Mouse (Mus musculus): ENCODE results near the gene Arhgap25. TPM values are rescaled to one million over a fixed set of nuclear protein-coding genes. Genes with fewer than 3 reads are reported as not detected.

Gene Arhgap25
- polyA plus RNA-seq, 1 experiment from 2014 or later = 34.6 TPM

DNA sequence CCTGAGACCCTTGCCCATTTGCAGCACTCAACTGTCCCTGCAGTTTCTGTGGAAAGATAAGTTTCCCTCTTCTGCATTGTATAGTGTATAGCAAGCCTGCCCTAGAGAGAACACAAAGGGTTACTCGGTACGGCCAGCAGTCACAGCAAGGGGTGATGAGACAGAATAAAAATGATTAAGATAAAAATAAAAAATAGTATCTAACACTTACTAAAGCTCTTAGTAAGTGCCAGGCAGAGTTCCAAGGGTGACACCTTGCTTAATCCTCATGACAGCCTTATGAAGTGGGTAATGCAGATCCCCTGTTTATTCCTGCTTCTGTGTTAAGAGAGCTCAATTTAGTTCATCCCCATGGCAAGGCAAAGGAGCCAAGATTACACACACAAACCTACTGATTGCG lies 83.5 kb downstream of the Arhgap25 start:
- DNase-seq (ENCODE audit: low spot score) = no peak

DNA sequence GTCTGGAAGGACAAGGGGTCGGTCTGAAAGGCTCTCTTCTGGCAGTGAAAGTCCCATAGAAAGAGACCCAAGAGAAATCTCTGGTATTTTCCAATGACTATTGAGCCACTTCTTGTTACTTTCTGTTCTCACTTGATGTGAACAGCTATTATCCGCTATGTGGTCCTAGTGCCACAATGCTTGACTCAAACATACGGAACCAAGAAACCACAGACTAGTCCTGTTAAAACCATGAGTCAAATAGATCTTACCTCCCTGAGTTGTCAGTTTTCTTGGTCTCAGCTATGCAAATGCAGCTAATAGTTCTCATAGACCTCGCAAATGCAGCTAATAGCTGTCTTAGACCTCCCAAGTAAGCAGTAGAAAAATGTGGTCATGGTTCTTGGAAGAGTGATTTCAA lies 85.8 kb downstream of the Arhgap25 start:
- DNase-seq (ENCODE audit: low spot score) = no peak

DNA sequence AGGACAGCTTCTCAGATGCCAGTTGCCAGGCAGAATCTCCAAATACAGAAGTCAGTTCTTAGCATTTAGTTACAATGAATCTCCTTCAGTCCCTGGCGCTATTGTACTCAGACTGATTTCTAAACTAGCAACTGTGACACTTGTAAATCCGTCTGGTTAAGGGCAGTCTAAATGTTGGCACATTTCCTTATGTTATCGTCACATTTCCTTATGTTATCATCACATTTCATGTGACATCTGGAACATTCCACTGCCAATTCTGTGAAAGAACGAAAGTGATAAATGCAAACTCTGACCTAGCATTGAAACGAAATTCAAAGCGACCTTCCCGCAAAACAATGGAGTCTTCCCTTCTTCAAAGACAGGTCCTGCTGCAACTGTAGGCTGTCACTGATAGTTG lies 87.8 kb downstream of the Arhgap25 start:
- DNase-seq (ENCODE audit: low spot score) = no peak

DNA sequence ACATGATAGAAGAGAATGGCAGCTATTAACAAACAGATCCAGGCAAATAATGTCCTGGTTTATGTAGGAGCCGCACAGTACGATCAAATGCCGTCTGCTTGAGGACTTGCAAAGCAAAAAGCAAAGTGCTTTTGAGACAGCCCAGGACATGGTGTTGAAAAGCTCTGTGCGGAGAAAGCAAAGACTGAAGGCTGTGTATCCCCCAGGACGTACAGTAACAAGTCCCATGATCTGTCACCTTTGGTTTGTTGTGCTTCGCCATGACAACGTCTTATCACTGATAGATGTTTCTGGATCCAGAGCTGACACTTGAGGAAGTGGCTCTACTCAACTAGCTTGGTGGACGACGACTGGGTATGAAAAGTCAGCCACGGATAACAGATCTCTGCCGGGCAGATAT lies 89.8 kb downstream of the Arhgap25 start:
- no peak for DNase-seq (ENCODE audit: low spot score)

DNA sequence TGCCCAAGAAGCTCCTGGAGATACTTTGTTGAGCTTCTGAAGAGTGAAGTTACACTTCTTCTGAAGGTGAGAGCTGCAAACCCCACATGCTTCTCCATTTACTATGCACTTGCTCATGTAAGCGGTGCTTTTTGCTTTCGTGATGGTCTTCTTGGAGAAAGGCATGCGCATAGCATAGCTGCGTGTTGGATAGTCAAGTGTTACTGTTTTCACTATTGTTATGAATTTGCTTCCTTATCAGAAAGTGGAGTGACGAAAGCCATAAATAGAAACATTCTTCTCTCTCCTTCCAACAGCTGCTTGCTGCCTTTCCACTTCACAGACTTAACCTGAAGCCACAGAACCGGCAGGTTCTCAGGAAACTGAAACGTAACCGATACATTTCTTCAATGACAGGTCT lies 96.3 kb downstream of the Arhgap25 start:
- DNase-seq (ENCODE audit: low spot score) = no peak

DNA sequence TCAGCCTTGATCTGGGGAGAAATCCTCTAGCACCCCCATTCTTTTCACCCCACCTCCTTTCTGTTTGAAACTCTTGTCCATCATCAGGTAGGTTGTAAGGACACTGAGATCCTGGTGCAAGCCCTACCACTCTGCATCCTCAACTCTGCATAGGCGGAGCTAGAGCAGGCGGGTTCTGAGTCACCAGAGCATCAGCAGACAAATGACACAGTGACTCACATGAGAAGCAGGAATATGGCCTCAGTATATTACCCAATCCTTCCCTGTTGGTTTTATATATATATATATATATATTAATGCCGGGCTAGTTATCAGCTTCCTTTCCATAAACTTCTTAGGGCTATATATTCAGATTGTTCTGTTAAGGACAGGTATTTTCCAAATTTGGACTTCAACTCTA lies 97.3 kb downstream of the Arhgap25 start:
- no peak for DNase-seq (ENCODE audit: low spot score)

DNA sequence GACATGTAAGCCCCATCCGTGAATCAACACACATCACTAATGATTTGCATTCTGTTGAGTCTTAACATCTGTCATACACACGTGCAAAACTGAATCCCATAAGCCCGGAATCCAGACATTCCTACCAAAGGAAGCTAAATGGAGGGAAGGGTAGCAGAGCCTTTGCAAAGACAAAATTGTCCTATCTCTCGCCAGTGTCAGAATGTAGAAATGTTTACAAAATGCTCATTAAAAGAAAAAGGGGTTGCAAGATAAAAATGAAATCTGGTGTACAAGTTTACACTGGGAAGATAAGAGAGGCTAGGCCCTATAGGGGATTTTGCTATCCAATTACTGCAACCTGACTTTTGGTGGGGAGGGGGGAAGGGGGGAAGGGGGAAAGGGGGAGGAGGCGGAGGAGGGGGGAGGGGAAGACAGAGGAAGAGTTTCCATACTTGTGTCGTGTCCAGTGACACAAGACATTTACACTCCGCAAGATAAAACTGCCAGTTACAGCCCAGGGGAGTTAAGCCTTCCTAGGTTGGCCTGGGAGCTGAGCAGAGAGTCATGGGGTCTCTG lies 104.5 kb downstream of the Arhgap25 start, which contains the start of gene Bmp10:
Bmp10 (plus strand) TSS at position 508 of the 558 bp plus-strand sequence.
- DNase-seq (ENCODE audit: low spot score) = no peak

DNA sequence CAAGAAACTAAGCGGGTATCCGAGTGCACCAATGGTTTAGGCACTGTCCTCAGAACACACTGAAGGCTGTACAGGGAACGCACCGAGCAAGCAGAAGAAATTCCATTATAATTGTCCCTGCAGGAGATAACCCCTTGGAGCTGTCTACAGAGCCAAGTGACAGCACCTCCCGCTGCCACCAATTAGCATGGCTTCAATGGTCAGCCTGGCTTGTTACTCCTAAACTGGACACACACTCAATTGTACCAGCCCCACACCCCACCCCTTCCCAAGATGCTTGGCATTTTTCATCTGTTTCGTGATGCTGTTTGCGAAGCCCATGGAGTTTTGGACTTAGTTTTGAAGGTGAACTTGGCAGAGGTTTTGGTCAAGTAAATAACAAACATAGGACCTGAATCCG lies 105.4 kb downstream of the Arhgap25 start:
- DNase-seq (ENCODE audit: low spot score) = no peak

DNA sequence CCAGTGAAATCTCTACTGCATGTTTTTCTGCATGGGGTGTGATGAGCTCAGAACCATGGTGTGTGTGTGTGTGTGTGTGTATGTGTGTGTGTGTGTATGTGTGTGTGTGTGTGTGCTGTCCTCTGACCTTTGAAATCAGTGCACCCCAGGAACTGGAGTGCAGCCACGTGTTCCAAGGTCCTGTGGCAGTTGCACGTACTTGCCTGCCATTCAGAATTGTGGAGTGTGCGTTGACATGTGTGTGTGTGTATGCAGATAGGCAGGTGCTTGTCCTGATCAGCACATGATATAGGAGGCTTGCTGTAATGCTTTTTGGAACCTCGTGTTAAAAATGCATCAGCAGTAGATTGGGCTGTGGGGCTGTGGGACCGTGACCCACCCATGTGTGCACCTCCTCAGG lies 106.1 kb downstream of the Arhgap25 start:
- DNase-seq (ENCODE audit: low spot score) = no peak

DNA sequence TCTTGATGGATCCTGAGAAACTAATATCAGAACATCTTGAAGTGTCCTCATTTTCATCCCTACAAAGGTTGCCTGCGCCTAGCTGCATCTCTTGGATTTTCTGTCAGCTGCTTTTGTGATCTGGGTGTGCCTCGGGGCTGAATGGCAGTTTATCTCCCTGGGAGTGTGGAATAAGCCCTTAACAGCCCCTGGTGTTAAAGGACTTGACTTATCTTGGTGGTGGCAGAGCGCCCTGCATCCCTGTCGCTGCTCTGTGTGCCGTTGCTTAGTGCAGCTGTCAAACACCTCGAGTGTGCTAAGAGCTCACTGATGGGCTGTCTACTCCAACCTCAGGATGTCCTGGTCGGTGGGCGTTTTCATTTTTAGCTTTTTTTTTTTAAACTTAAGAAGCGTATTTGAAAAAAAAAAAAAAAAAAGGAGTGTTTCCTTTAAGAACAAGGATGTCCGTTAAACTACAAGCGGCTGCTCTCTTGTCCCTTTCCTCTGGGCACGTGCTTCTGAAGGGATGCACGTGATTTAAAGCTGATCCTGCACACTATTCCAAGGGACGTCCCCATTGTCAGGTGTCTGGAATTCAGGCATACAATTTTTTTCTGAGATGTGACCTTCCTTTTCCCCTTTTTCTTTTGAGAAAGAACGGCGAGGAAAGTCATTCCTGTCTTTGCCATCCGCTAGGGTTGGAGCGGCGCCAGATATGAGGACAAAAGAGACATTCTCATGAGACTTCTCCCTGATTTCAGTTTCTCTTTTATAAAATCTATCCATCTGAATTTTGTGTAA lies 108.8 kb downstream of the Arhgap25 start:
- no peak for DNase-seq (ENCODE audit: low spot score)

DNA sequence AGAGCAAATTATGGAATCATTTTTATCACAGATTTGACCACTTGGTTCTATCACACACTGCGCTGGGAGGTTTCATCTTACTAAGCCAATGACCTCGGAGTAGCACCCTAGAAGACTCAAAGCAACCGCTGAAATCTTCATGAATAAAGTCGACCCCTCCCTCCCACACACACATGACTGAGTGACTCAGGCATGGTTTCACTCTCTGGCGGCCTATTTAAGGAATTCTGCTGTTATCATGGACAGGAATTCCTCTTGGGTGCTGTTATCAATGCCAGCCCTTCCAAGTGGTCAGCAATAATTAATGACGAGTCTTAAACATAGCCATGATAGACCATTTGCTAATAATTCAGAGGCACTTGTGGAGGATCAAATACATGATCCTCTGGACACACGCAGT lies 110.8 kb downstream of the Arhgap25 start:
- no peak for DNase-seq (ENCODE audit: low spot score)

DNA sequence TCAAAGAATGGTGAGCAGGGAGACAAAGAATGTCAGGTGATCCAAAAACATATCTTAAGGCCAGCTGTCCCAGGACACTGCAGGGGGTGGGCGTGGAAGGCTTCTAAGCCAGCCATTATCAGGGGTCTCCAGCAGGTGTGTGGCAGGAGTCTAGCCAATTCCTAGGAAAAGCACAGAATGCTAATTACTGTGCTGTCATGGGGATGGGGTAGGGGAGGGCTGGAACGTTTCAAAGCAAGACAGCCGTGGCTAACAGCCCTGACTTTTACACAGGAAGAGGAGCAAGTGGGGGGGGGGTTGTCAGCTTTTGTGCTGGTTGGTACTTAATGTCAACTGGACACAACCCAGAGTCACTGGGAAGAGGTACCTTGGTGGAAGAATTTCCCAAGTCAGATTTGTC lies 121.0 kb downstream of the Arhgap25 start:
- no peak for DNase-seq (ENCODE audit: low spot score)

Other genes starting within 250 kb of the Arhgap25 start
- gene Antxr1, start 197.4 kb downstream of the Arhgap25 start, polyA plus RNA-seq (2015; fragmentation: Nextera tagmentation; extraction: Ambion mirVana) = 0.61 and 0.75 TPM in 2 replicates
- 0.49 and 0.53 TPM in 2 replicates for gene Gkn1, start 182.3 kb downstream of the Arhgap25 start, polyA plus RNA-seq (2015; fragmentation: Nextera tagmentation; extraction: Ambion mirVana)
- 0.96 and 0.99 TPM in 2 replicates for gene Gkn2, start 159.9 kb downstream of the Arhgap25 start, polyA plus RNA-seq (2015; fragmentation: Nextera tagmentation; extraction: Ambion mirVana)
- gene Gkn3, start 144.3 kb downstream of the Arhgap25 start, polyA plus RNA-seq (2015; fragmentation: Nextera tagmentation; extraction: Ambion mirVana) = 0.15 TPM in 1 of 2 replicates, not detected in the other
- not detected in 2 replicates for gene Bmp10, start 104.3 kb downstream of the Arhgap25 start, polyA plus RNA-seq (2015; fragmentation: Nextera tagmentation; extraction: Ambion mirVana)
- gene Prokr1, start 57.5 kb upstream of the Arhgap25 start, polyA plus RNA-seq (2015; fragmentation: Nextera tagmentation; extraction: Ambion mirVana) = 0.07 and 0.21 TPM in 2 replicates
- gene Aplf, start 138.9 kb upstream of the Arhgap25 start, polyA plus RNA-seq (2015; fragmentation: Nextera tagmentation; extraction: Ambion mirVana) = 16.8 and 17.4 TPM in 2 replicates
- 0.18 and 0.26 TPM in 2 replicates for gene Efcc1, start 197.6 kb upstream of the Arhgap25 start, polyA plus RNA-seq (2015; fragmentation: Nextera tagmentation; extraction: Ambion mirVana)
- gene Gp9, start 244.8 kb upstream of the Arhgap25 start, polyA plus RNA-seq (2015; fragmentation: Nextera tagmentation; extraction: Ambion mirVana) = 0.49 and 0.85 TPM in 2 replicates

All from thymus, postnatal 0 days (tissue).